Mouse (Mus musculus): ENCODE results near the gene Gdf15. TPM values are rescaled to one million over a fixed set of nuclear protein-coding genes. Genes with fewer than 3 reads are reported as not detected.

Gene Gdf15
- polyA plus RNA-seq, 1 experiment, result not detected

GRCm38 (mm10) chr8:70606780-70607602 is 25.3 kb downstream of the Gdf15 start:
- H3K4me1 ChIP-seq (ENCODE audit: control insufficient read depth), result peaks cover 78% of the 10 kb centered on the region
- H3K9me3 ChIP-seq (ENCODE audit: control insufficient read depth, low read length), result no peaks in the 10 kb centered on the region
- no peak for TF ChIP-seq GATA1 (IDR thresholded peaks at IDR 0.05; ENCODE audit: low read length)
- peak overlapping the region; percentile 82 for H3K4me3 ChIP-seq (replicated peaks)
- H3K27me3 ChIP-seq (ENCODE audit: control insufficient read depth), result peaks cover 28% of the 10 kb centered on the region
- peaks cover 11% of the 10 kb centered on the region for H3K36me3 ChIP-seq (ENCODE audit: control insufficient read depth)

GRCm38 (mm10) chr8:70605871-70606779 is 26.1 kb downstream of the Gdf15 start:
- Histone ChIP-seq H3K27me3 (ENCODE audit: control insufficient read depth) (peaks cover 28% of the 10 kb centered on the region), H3K4me3 (replicated peaks) (no peak overlapping the region), H3K36me3 (ENCODE audit: control insufficient read depth) (peaks cover 13% of the 10 kb centered on the region), H3K4me1 (ENCODE audit: control insufficient read depth) (peaks cover 73% of the 10 kb centered on the region), H3K9me3 (ENCODE audit: control insufficient read depth, low read length) (no peaks in the 10 kb centered on the region)
- no peak for TF ChIP-seq GATA1 (IDR thresholded peaks at IDR 0.05; ENCODE audit: low read length)
- no peak for TF ChIP-seq TAL1 (IDR thresholded peaks at IDR 0.05; ENCODE audit: low read length)

DNA sequence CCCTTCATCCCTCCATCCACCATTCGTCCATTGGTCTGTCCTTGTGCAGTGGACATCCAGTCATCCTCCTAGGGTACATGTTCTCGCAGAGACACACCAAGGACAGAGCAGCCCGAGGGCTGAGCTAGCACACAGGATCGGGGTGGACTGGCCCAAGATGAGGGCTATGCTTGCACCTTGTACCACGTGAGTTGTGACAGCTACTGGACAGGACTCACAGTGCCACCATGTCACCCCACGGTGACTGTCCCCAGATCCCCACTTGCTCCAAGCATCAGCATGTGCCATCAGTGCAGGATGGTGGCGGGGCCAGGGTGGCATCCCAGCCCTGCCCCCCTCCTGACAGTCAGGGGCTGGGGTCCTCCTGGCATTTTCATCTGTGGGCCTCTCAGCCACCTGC is 27.7 kb downstream of the Gdf15 start:
- H3K9me3 ChIP-seq (ENCODE audit: control insufficient read depth, low read length), result no peaks in the 10 kb centered on the region
- H3K27me3 ChIP-seq (ENCODE audit: control insufficient read depth), result peaks cover 18% of the 10 kb centered on the region
- H3K4me3 ChIP-seq (replicated peaks), result no peak overlapping the region
- H3K36me3 ChIP-seq (ENCODE audit: control insufficient read depth), result peaks cover 22% of the 10 kb centered on the region
- peaks cover 69% of the 10 kb centered on the region for H3K4me1 ChIP-seq (ENCODE audit: control insufficient read depth)
- TF ChIP-seq TAL1 (IDR thresholded peaks at IDR 0.05; ENCODE audit: low read length) (no peak), GATA1 (IDR thresholded peaks at IDR 0.05; ENCODE audit: low read length) (no peak)

GRCm38 (mm10) chr8:70602139-70602811 is 30.0 kb downstream of the Gdf15 start:
- H3K4me3 ChIP-seq (replicated peaks), result no peak overlapping the region
- TF ChIP-seq TAL1 (IDR thresholded peaks at IDR 0.05; ENCODE audit: low read length) (no peak), GATA1 (IDR thresholded peaks at IDR 0.05; ENCODE audit: low read length) (no peak)
- H3K9me3 ChIP-seq (ENCODE audit: control insufficient read depth, low read length), result peaks cover 11% of the 10 kb centered on the region
- peaks cover 60% of the 10 kb centered on the region for H3K4me1 ChIP-seq (ENCODE audit: control insufficient read depth)
- peaks cover 42% of the 10 kb centered on the region for H3K36me3 ChIP-seq (ENCODE audit: control insufficient read depth)
- H3K27me3 ChIP-seq (ENCODE audit: control insufficient read depth), result no peaks in the 10 kb centered on the region

DNA sequence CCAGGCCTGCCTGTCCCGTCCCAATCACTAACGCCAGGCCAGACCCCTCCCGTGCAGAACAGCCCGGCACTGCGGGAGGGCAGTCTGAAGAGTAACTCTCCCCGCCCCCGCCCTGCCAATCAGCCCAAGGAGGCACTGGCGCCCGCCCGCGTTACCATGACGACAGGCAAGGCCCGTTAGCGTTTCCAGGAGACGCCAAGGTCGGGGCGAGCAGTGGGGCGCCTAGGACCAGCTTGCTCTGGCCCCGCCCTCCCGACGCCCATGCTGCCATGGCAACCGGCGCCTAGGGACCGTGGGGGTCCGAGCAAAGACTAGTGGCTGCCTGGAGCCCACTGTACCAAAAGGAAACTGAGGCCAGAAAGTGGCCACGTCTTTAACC is 31.0 kb downstream of the Gdf15 start:
- Histone ChIP-seq H3K36me3 (ENCODE audit: control insufficient read depth) (peaks cover 51% of the 10 kb centered on the region), H3K9me3 (ENCODE audit: control insufficient read depth, low read length) (peaks cover 11% of the 10 kb centered on the region), H3K27me3 (ENCODE audit: control insufficient read depth) (no peaks in the 10 kb centered on the region), H3K4me1 (ENCODE audit: control insufficient read depth) (peaks cover 51% of the 10 kb centered on the region), H3K4me3 (replicated peaks) (peak overlapping the region; percentile 33)
- TF ChIP-seq TAL1 (IDR thresholded peaks at IDR 0.05; ENCODE audit: low read length), result no peak
- no peak for TF ChIP-seq GATA1 (IDR thresholded peaks at IDR 0.05; ENCODE audit: low read length)

- no peak for TF ChIP-seq TAL1 (IDR thresholded peaks at IDR 0.05; ENCODE audit: low read length)
- TF ChIP-seq GATA1 (IDR thresholded peaks at IDR 0.05; ENCODE audit: low read length), result no peak
- H3K36me3 ChIP-seq (ENCODE audit: control insufficient read depth), result peaks cover 57% of the 10 kb centered on the region
- H3K9me3 ChIP-seq (ENCODE audit: control insufficient read depth, low read length), result peaks cover 11% of the 10 kb centered on the region
- H3K4me3 ChIP-seq (replicated peaks), result no peak overlapping the region
- H3K27me3 ChIP-seq (ENCODE audit: control insufficient read depth), result no peaks in the 10 kb centered on the region
- peaks cover 51% of the 10 kb centered on the region for H3K4me1 ChIP-seq (ENCODE audit: control insufficient read depth)
Measured at GRCm38 (mm10) chr8:70600473-70601270, 31.6 kb downstream of the Gdf15 start.

DNA sequence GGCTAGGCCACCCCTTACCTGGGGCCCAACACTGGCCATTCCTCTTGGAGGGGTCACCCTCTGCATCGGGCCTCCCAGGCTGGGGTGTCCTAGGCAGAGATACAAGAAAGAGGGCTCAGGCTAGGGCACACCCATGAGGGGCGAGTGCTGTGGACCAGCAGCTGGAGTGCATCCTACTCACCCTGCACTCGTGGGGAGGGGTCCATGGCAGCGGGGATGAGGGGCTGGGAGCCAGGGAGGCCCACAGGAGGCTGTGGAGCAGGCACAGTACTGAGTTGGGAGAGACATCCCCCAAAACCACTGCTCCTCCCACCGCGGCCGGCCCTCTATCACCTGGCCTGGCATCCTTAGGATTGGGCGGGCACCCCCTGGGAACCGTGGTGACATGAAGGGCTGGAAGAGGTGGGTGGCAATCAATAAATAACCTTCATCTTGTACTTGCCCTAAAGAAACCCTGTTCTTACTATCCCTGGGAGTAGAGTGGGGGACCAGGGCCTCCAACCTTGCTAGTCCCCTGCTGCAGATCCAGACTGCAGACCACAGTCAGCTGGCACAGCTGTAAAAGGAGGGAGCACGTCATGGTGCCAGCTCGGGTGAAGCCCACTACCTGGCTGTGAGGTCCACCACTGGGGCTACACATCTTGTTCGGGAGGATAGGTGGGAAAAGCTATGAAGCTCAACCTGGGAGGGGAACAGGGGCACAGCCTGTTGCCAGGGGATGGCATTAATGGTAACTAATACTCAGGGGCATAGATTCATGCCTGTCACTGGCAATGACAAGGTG is 32.6 kb downstream of the Gdf15 start:
- Histone ChIP-seq H3K4me3 (replicated peaks) (no peak overlapping the region), H3K4me1 (ENCODE audit: control insufficient read depth) (peaks cover 57% of the 10 kb centered on the region), H3K36me3 (ENCODE audit: control insufficient read depth) (peaks cover 58% of the 10 kb centered on the region)

GRCm38 (mm10) chr8:70598722-70599121 is 33.5 kb downstream of the Gdf15 start:
- peaks cover 59% of the 10 kb centered on the region for H3K4me1 ChIP-seq (ENCODE audit: control insufficient read depth)
- H3K36me3 ChIP-seq (ENCODE audit: control insufficient read depth), result peaks cover 55% of the 10 kb centered on the region
- TF ChIP-seq TAL1 (IDR thresholded peaks at IDR 0.05; ENCODE audit: low read length) (no peak), GATA1 (IDR thresholded peaks at IDR 0.05; ENCODE audit: low read length) (no peak)
- H3K9me3 ChIP-seq (ENCODE audit: control insufficient read depth, low read length), result peaks cover 11% of the 10 kb centered on the region
- no peaks in the 10 kb centered on the region for H3K27me3 ChIP-seq (ENCODE audit: control insufficient read depth)
- no peak overlapping the region for H3K4me3 ChIP-seq (replicated peaks)

More for the DNA sequence above, 32.6 kb downstream of the Gdf15 start:
- no peaks in the 10 kb centered on the region for H3K27me3 ChIP-seq (ENCODE audit: control insufficient read depth)
- TF ChIP-seq TAL1 (IDR thresholded peaks at IDR 0.05; ENCODE audit: low read length) (no peak), GATA1 (IDR thresholded peaks at IDR 0.05; ENCODE audit: low read length) (no peak)
- H3K9me3 ChIP-seq (ENCODE audit: control insufficient read depth, low read length), result peaks cover 11% of the 10 kb centered on the region
